Mouse (Mus musculus): ENCODE results near the gene Tspan17.

DNA sequence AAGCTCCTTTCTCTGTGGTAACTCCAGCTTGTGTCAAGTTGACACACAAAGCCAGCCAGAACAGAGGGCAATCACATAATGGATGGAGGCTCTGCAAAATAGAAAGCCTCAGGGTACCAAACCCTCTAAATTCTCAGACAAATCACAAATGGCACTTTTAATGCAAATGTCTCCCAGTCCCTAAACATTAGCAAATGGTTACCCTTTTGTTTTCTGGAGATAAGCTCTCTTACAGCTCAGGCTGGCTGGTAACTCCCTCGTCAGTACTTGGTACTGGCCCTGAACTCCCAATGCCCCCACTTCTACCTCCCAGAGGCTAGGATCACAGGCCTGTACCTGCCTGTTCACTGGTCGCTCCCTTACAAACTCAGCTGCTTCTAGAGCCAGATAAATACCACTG lies 5.9 kb upstream of the Tspan17 start:
- TF ChIP-seq CTCF (IDR thresholded peaks at IDR 0.05; ENCODE audit: low read depth, low read length) (no peak), POLR2A (IDR thresholded peaks at IDR 0.05; ENCODE audit: borderline replicate concordance, low read depth, low read length) (no peak)
